Mouse (Mus musculus) hindbrain, embryonic 14.5 days (tissue): ENCODE data around the gene Spns1. TPM values are rescaled to one million over a fixed set of nuclear protein-coding genes. Genes with fewer than 3 reads are reported as not detected.

Experiments used
- ATAC-seq: fragments of 200-750 bp; cut with Nextera tagmentation; 2 replicates; pipeline ENCODE4 v1.8.0; 2017; ENCODE audit warnings: moderate number of reproducible peaks, mild to moderate bottlenecking, moderate TSS enrichment, moderate library complexity; ENCODE audit not compliant: low FRiP score
- DNase-seq: peaks from one replicate; pipeline ENCODE4 v3.0.0-alpha.2; 2015; ENCODE audit warnings: low spot score
- H3K27ac ChIP-seq: fragments of 300-500 bp; sonication (generic); 2 replicates; pipeline ENCODE4 v1.5.1; 2014; ENCODE audit warnings: mild to moderate bottlenecking, moderate library complexity
- H3K27me3 ChIP-seq: fragments of 300-500 bp; sonication (generic); 2 replicates; pipeline ENCODE4 v1.6.1; 2014; ENCODE audit warnings: mild to moderate bottlenecking, low read length, mixed read lengths; ENCODE audit not compliant: control insufficient read depth, insufficient read depth
- H3K36me3 ChIP-seq: fragments of 300-500 bp; sonication (generic); replicated peaks from 2 replicates; pipeline ENCODE4 v1.6.1; 2014; ENCODE audit not compliant: control insufficient read depth, insufficient read depth
- H3K4me1 ChIP-seq: fragments of 300-500 bp; sonication (generic); replicated peaks from 2 replicates; pipeline ENCODE4 v1.6.1; 2014; ENCODE audit warnings: antibody characterized with exemption, low read length, mixed read lengths; ENCODE audit not compliant: control insufficient read depth, insufficient read depth
- H3K4me2 ChIP-seq: fragments of 300-500 bp; sonication (generic); replicated peaks from 2 replicates; pipeline ENCODE4 v1.6.1; 2014; ENCODE audit warnings: mild to moderate bottlenecking, moderate library complexity
- H3K4me3 ChIP-seq: fragments of 300-500 bp; sonication (generic); replicated peaks from 2 replicates; pipeline ENCODE4 v1.5.1; 2014; ENCODE audit warnings: mild to moderate bottlenecking, low read length
- H3K9ac ChIP-seq: fragments of 300-500 bp; sonication (generic); 2 replicates; pipeline ENCODE4 v1.6.1; 2014
- H3K9me3 ChIP-seq: fragments of 300-500 bp; sonication (generic); 2 replicates; pipeline ENCODE4 v1.6.1; 2016; ENCODE audit warnings: low read length; ENCODE audit not compliant: control insufficient read depth
- WGBS: fragments of 180-500 bp; shearing (Covaris S2); extraction: QIAGEN DNeasy Blood & Tissue Kit; methylation state at CpG from one replicate; pipeline ENCODE4 v1.1.7; 2014; 5-methylcytosine and 5-hydroxymethylcytosine counted together
- polyA plus RNA-seq: library from polyadenylated mRNA; unstranded; fragments of >200 nt; fragmentation: Nextera tagmentation; extraction: Ambion mirVana; gene quantifications from 2 replicates; pipeline ENCODE4 v1.2.1, GENCODE M21; 2014

The Spns1 gene
- polyA plus RNA-seq, 1 experiment from 2014 or later, result 64.5 TPM

DNA sequence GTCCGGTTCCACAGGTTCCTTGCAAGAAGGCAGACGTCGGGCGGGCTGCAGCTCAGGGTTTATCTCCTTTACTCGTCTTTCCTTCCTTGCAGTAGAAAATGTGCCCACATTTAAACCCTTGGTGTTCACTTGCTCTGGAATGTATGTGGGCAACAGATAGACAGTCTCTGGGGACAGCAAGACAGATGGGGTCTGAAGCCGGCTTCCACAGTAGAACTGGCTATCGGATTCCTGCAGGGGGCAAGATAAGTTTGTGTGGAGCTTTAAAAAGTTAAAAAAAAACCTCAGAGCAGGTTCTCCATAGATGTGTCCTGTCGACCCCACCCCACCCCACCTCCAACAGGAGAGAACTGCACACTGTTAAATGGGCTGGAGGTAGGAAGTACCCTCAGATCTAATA is 29.0 kb downstream of the Spns1 start:
- H3K36me3 ChIP-seq, result no peaks in the 10 kb centered on the region
- no peak overlapping the region for H3K4me2 ChIP-seq
- no peak overlapping the region for H3K27ac ChIP-seq
- H3K9me3 ChIP-seq, result no peaks in the 10 kb centered on the region
- H3K4me1 ChIP-seq, result no peaks in the 10 kb centered on the region
- ATAC-seq, result no peak
- H3K27me3 ChIP-seq, result no peaks in the 10 kb centered on the region
- WGBS, result 75% methylated on average over 8 of the region's 8 CpGs
- no peak overlapping the region for H3K4me3 ChIP-seq
- DNase-seq, result no peak
- H3K9ac ChIP-seq, result no peak overlapping the region

DNA sequence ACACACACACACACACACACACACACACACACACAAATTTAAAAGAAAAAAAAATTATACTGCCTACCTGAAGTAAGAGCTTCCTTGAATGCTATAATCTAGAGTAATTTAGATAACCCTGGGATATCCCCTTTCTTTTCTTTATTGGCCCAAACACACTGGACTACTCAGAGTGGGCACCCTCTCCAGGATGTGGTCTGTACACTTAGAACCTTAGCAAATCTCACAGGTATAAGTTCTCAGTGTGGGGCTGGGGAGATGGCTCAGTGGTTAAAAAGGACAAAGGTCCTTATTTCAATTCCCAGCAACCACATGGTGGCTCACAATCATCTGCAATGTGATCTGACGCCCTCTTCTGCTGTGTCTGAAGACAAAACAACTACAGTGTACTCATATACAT is 30.2 kb downstream of the Spns1 start:
- WGBS, result 59% methylated on average over 1 of the region's 1 CpGs
- no peak overlapping the region for H3K4me2 ChIP-seq
- H3K27me3 ChIP-seq, result no peaks in the 10 kb centered on the region
- no peaks in the 10 kb centered on the region for H3K36me3 ChIP-seq
- H3K4me3 ChIP-seq, result no peak overlapping the region
- no peak overlapping the region for H3K9ac ChIP-seq
- H3K4me1 ChIP-seq, result no peaks in the 10 kb centered on the region
- no peaks in the 10 kb centered on the region for H3K9me3 ChIP-seq
- DNase-seq (no peak), ATAC-seq (no peak)
- H3K27ac ChIP-seq, result no peak overlapping the region

DNA sequence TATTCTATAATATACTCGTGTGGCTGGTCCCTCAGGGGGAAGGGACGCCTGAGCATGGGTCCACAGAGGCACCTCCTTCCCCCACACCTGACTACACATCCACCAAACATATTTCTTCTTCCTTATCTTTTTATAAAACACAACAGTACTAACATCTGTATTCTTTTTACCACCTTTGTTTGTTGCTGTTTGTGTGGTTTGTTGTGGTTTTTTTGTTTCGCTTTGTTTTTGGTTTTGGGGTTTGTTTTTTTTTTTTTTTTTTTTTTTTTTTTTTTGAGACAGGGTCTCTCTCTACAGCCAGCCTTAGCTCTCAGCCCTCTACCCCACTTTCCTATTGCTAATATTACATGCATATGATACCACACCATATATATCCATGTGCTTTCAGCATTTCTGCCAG is 31.3 kb downstream of the Spns1 start:
- H3K9ac ChIP-seq, result no peak overlapping the region
- H3K4me2 ChIP-seq, result no peak overlapping the region
- no peak for DNase-seq
- H3K4me3 ChIP-seq, result no peak overlapping the region
- H3K27ac ChIP-seq, result no peak overlapping the region
- no peaks in the 10 kb centered on the region for H3K4me1 ChIP-seq
- no peaks in the 10 kb centered on the region for H3K9me3 ChIP-seq
- H3K27me3 ChIP-seq, result no peaks in the 10 kb centered on the region
- ATAC-seq, result no peak
- WGBS, result 51% methylated on average over 3 of the region's 3 CpGs
- H3K36me3 ChIP-seq, result no peaks in the 10 kb centered on the region

- H3K4me1 ChIP-seq, result no peaks in the 10 kb centered on the region
- DNase-seq (no peak), ATAC-seq (no peak)
- H3K36me3 ChIP-seq, result no peaks in the 10 kb centered on the region
- no peaks in the 10 kb centered on the region for H3K9me3 ChIP-seq
- no peak overlapping the region for H3K4me2 ChIP-seq
- 69% methylated on average over 3 of the region's 3 CpGs for WGBS
- no peaks in the 10 kb centered on the region for H3K27me3 ChIP-seq
- H3K4me3 ChIP-seq, result no peak overlapping the region
- no peak overlapping the region for H3K27ac ChIP-seq
- H3K9ac ChIP-seq, result no peak overlapping the region
Measured at GRCm38 (mm10) chr7:126345557-126345956, 31.7 kb downstream of the Spns1 start.

DNA sequence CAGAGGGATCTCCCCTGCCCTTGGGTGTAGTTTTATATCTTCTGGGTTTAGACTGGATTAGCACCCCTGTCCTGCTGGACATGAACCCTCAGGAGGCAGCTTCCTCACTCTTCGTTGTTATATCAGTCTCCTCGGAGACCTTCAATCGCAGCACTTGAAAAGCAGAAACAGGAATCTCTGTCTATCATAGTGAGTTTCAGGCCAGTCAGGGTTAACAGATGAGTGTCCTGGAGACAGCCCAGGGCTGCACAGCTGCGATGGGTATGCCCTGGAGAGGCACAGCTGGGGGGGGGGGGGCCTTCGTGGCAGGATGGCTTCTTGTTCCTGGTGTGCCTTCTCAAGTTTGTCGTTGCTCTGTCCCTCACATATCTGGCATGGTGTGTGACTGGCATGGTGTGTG is 36.4 kb downstream of the Spns1 start:
- no peak for ATAC-seq
- no peak overlapping the region for H3K9ac ChIP-seq
- no peaks in the 10 kb centered on the region for H3K4me1 ChIP-seq
- H3K36me3 ChIP-seq, result no peaks in the 10 kb centered on the region
- WGBS, result 46% methylated on average over 6 of the region's 6 CpGs
- no peak overlapping the region for H3K27ac ChIP-seq
- H3K4me2 ChIP-seq, result no peak overlapping the region
- H3K27me3 ChIP-seq, result no peaks in the 10 kb centered on the region
- DNase-seq, result no peak
- no peaks in the 10 kb centered on the region for H3K9me3 ChIP-seq
- H3K4me3 ChIP-seq, result no peak overlapping the region

- no peaks in the 10 kb centered on the region for H3K27me3 ChIP-seq
- H3K4me2 ChIP-seq, result no peak overlapping the region
- 74% methylated on average over 6 of the region's 6 CpGs for WGBS
- H3K4me3 ChIP-seq, result no peak overlapping the region
- H3K27ac ChIP-seq, result no peak overlapping the region
- no peaks in the 10 kb centered on the region for H3K4me1 ChIP-seq
- DNase-seq, result no peak
- no peaks in the 10 kb centered on the region for H3K9me3 ChIP-seq
- H3K9ac ChIP-seq, result no peak overlapping the region
- H3K36me3 ChIP-seq, result no peaks in the 10 kb centered on the region
- no peak for ATAC-seq
Measured at GRCm38 (mm10) chr7:126340206-126340618, 37.0 kb downstream of the Spns1 start.

GRCm38 (mm10) chr7:126339521-126339971 is 37.7 kb downstream of the Spns1 start:
- Histone ChIP-seq H3K27me3 (no peaks in the 10 kb centered on the region), H3K9me3 (no peaks in the 10 kb centered on the region), H3K4me1 (no peaks in the 10 kb centered on the region), H3K36me3 (no peaks in the 10 kb centered on the region), H3K4me3 (no peak overlapping the region), H3K27ac (no peak overlapping the region), H3K9ac (no peak overlapping the region), H3K4me2 (no peak overlapping the region)
- DNase-seq (no peak), ATAC-seq (no peak)
- 79% methylated on average over 8 of the region's 8 CpGs for WGBS

- Histone ChIP-seq H3K9ac (no peak overlapping the region), H3K4me1 (no peaks in the 10 kb centered on the region), H3K4me2 (no peak overlapping the region), H3K36me3 (no peaks in the 10 kb centered on the region), H3K4me3 (no peak overlapping the region), H3K27me3 (no peaks in the 10 kb centered on the region), H3K27ac (no peak overlapping the region), H3K9me3 (no peaks in the 10 kb centered on the region)
- no peak for ATAC-seq
- WGBS, result 86% methylated on average over 8 of the region's 8 CpGs
- DNase-seq, result no peak
Measured at GRCm38 (mm10) chr7:126338906-126339305, 38.3 kb downstream of the Spns1 start.

DNA sequence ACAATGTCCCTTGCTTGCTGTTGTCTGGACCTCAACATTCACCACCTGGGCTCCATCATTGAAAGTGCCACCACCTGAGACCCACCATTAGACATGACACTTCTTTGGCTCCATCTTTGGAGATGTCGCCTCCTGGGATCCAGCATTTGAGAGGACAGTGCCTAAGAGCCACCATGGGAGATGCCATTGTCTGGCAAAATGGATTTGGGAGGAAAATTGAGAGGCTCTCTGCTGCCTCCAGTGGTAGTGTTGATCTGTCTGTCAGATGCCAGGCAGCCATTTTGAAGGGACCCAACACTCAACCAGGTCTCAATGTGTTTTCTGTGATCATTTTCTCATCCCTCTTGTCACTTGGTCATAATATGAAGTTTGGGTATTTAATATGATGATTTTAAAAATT is 41.7 kb downstream of the Spns1 start:
- H3K4me2 ChIP-seq, result no peak overlapping the region
- ATAC-seq, result no peak
- H3K9ac ChIP-seq, result no peak overlapping the region
- 84% methylated on average over 1 of the region's 1 CpGs for WGBS
- H3K4me1 ChIP-seq, result no peaks in the 10 kb centered on the region
- no peak overlapping the region for H3K4me3 ChIP-seq
- no peak overlapping the region for H3K27ac ChIP-seq
- H3K9me3 ChIP-seq, result no peaks in the 10 kb centered on the region
- DNase-seq, result no peak
- no peaks in the 10 kb centered on the region for H3K27me3 ChIP-seq
- no peaks in the 10 kb centered on the region for H3K36me3 ChIP-seq

DNA sequence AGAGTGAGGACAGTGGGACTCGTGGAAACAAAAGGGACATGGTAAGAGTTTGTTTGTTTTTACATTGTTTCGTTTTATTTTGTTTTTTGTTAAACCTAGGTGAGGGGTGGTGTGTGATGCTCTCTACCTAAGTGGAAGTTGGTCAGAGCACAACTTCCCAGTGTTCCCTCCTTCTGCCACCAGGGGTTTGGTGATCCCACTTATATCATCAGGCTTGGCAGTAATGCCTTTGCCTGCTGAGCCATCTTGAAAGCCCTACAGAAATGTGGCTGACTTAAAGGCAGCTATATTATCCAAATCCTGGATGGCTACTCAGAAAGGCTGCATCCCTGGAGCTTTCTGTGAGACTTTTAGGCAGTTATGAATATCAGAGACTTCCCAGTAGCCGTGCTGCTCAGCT is 44.6 kb downstream of the Spns1 start:
- Histone ChIP-seq H3K4me2 (no peak overlapping the region), H3K9ac (no peak overlapping the region), H3K9me3 (no peaks in the 10 kb centered on the region), H3K4me3 (no peak overlapping the region), H3K27ac (no peak overlapping the region), H3K4me1 (no peaks in the 10 kb centered on the region), H3K36me3 (no peaks in the 10 kb centered on the region), H3K27me3 (no peaks in the 10 kb centered on the region)
- ATAC-seq, result no peak
- 83% methylated on average over 3 of the region's 3 CpGs for WGBS
- no peak for DNase-seq
